Mouse (Mus musculus) stomach, embryonic 16.5 days (tissue): ENCODE results near the gene 4930426L09Rik. TPM values are rescaled to one million over a fixed set of nuclear protein-coding genes. Genes with fewer than 3 reads are reported as not detected.

ENCODE experiments used
- ATAC-seq: fragments of 200-750 bp; cut with Nextera tagmentation; 2 replicates; pipeline ENCODE4 v1.8.0; 2017; ENCODE audit warnings: moderate number of reproducible peaks, moderate TSS enrichment; ENCODE audit not compliant: insufficient read depth, low FRiP score
- H3K27ac ChIP-seq: fragments of 300-500 bp; sonication (generic); 2 replicates; pipeline ENCODE4 v1.5.1; 2014; ENCODE audit warnings: low read length
- H3K27me3 ChIP-seq: fragments of 300-500 bp; sonication (generic); 2 replicates; pipeline ENCODE4 v1.6.1; 2014; ENCODE audit warnings: low read length, control low read depth, mixed read lengths; ENCODE audit not compliant: control insufficient read depth, insufficient read depth
- H3K36me3 ChIP-seq: fragments of 300-500 bp; sonication (generic); 2 replicates; pipeline ENCODE4 v1.6.1; 2014; ENCODE audit warnings: low read length; ENCODE audit not compliant: control insufficient read depth, insufficient read depth
- H3K4me1 ChIP-seq: fragments of 300-500 bp; sonication (generic); 2 replicates; pipeline ENCODE4 v1.6.1; 2014; ENCODE audit warnings: low read length, control low read depth, mixed read lengths; ENCODE audit not compliant: control insufficient read depth, insufficient read depth
- H3K4me2 ChIP-seq: fragments of 300-500 bp; sonication (generic); 2 replicates; pipeline ENCODE4 v1.6.1; 2014; ENCODE audit warnings: low read depth, low read length, mixed read lengths
- H3K4me3 ChIP-seq: fragments of 300-500 bp; sonication (generic); replicated peaks from 2 replicates; pipeline ENCODE4 v1.5.1; 2014; ENCODE audit warnings: mild to moderate bottlenecking, low read length
- H3K9ac ChIP-seq: fragments of 300-500 bp; sonication (generic); 2 replicates; pipeline ENCODE4 v1.6.1; 2014; ENCODE audit warnings: low read length
- H3K9me3 ChIP-seq: fragments of 300-500 bp; sonication (generic); replicated peaks from 2 replicates; pipeline ENCODE4 v1.6.1; 2016; ENCODE audit warnings: low read length, control low read depth; ENCODE audit not compliant: control insufficient read depth
- WGBS: fragments of 180-500 bp; shearing (Covaris S2); extraction: QIAGEN DNeasy Blood & Tissue Kit; methylation state at CpG from one replicate; pipeline ENCODE4 v1.1.7; 2014; 5-methylcytosine and 5-hydroxymethylcytosine counted together
- polyA plus RNA-seq: library from polyadenylated mRNA; unstranded; fragments of >200 nt; fragmentation: Nextera tagmentation; extraction: Ambion mirVana; gene quantifications from 2 replicates; pipeline ENCODE4 v1.2.1, GENCODE M21; 2015

The 4930426L09Rik gene
- polyA plus RNA-seq, 1 experiment from 2014 or later, result 0.14 TPM

GRCm38 (mm10) chr2:18977201-18977805 lies 20.8 kb upstream of the 4930426L09Rik start:
- 81% methylated on average over 10 of the region's 10 CpGs for WGBS
- H3K27ac ChIP-seq, result no peak overlapping the region

GRCm38 (mm10) chr2:18979046-18979445 lies 19.1 kb upstream of the 4930426L09Rik start:
- no peak overlapping the region for H3K9ac ChIP-seq
- no peak overlapping the region for H3K4me3 ChIP-seq
- H3K27me3 ChIP-seq, result no peaks in the 10 kb centered on the region
- H3K9me3 ChIP-seq, result no peaks in the 10 kb centered on the region
- H3K4me2 ChIP-seq, result no peak overlapping the region
- ATAC-seq, result no peak
- no peaks in the 10 kb centered on the region for H3K36me3 ChIP-seq
- H3K4me1 ChIP-seq, result no peaks in the 10 kb centered on the region
- no peak overlapping the region for H3K27ac ChIP-seq
- WGBS, result 86% methylated on average over 4 of the region's 4 CpGs

More at GRCm38 (mm10) chr2:18977201-18977805, 20.8 kb upstream of the 4930426L09Rik start:
- Histone ChIP-seq H3K36me3 (0 out of 2 replicates have a peak, but pooled peaks cover 4% of the 10 kb centered on the region), H3K9ac (no peak overlapping the region), H3K9me3 (peaks cover 8% of the 10 kb centered on the region), H3K4me2 (no peak overlapping the region), H3K4me1 (no peaks in the 10 kb centered on the region), H3K4me3 (no peak overlapping the region), H3K27me3 (no peaks in the 10 kb centered on the region)
- no peak for ATAC-seq

- H3K27ac ChIP-seq, result no peak overlapping the region
- 76% methylated on average over 7 of the region's 7 CpGs for WGBS
- no peak overlapping the region for H3K9ac ChIP-seq
- H3K36me3 ChIP-seq, result no peaks in the 10 kb centered on the region
- H3K9me3 ChIP-seq, result no peaks in the 10 kb centered on the region
- H3K4me3 ChIP-seq, result no peak overlapping the region
- H3K27me3 ChIP-seq, result no peaks in the 10 kb centered on the region
- no peak overlapping the region for H3K4me2 ChIP-seq
- H3K4me1 ChIP-seq, result no peaks in the 10 kb centered on the region
- no peak for ATAC-seq
These were observed 18.5 kb upstream of the 4930426L09Rik start for GRCm38 (mm10) chr2:18979675-18980074.

DNA sequence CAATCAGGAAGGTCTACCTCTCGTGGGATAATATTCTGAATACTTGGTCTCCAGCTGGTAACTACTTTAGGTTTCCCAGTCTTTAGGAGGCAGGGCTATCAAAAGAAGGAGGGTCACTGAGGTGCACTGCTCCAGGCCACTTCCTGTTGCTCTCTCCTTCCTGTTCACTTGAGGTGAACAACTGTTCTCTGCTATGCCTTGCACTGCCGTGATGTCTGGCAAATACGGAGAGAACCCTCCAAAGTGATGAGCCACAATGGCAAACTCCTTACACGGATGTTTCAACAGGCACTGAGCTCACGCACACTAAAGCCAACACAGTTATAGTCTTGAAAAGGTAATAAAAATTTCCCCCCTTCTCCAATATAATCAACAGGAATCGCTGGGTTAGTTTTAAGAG lies 15.6 kb upstream of the 4930426L09Rik start:
- 75% methylated on average over 6 of the region's 6 CpGs for WGBS

DNA sequence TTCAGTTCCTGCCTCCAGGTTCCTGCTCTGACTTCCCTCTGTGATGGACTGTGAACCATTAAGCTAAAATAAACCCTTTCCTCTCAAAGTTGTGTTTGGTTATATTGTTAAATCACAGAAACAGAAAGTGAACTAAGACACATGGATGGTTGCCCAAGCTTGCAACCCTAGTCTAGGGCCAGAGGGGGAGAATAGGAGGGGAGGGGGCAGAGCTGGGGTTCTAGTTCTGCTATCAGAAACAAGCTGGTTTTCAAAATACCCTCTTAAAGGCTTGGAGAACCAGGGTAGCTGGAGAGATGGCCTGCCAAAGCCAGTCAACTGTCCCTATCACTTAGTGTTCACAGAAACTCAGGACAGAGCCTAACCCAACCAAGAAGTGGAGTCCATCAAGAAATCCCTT lies 14.6 kb upstream of the 4930426L09Rik start:
- H3K9ac ChIP-seq, result no peak overlapping the region
- H3K4me1 ChIP-seq, result no peaks in the 10 kb centered on the region
- no peak overlapping the region for H3K27ac ChIP-seq
- no peak overlapping the region for H3K4me2 ChIP-seq
- no peaks in the 10 kb centered on the region for H3K27me3 ChIP-seq
- no peaks in the 10 kb centered on the region for H3K36me3 ChIP-seq
- no peak for ATAC-seq
- no peaks in the 10 kb centered on the region for H3K9me3 ChIP-seq
- no peak overlapping the region for H3K4me3 ChIP-seq

More for the DNA sequence above, 15.6 kb upstream of the 4930426L09Rik start:
- no peaks in the 10 kb centered on the region for H3K4me1 ChIP-seq
- no peak for ATAC-seq
- no peak overlapping the region for H3K27ac ChIP-seq
- no peak overlapping the region for H3K4me3 ChIP-seq
- H3K9me3 ChIP-seq, result no peaks in the 10 kb centered on the region
- no peak overlapping the region for H3K9ac ChIP-seq
- no peaks in the 10 kb centered on the region for H3K36me3 ChIP-seq
- H3K4me2 ChIP-seq, result no peak overlapping the region
- H3K27me3 ChIP-seq, result no peaks in the 10 kb centered on the region

DNA sequence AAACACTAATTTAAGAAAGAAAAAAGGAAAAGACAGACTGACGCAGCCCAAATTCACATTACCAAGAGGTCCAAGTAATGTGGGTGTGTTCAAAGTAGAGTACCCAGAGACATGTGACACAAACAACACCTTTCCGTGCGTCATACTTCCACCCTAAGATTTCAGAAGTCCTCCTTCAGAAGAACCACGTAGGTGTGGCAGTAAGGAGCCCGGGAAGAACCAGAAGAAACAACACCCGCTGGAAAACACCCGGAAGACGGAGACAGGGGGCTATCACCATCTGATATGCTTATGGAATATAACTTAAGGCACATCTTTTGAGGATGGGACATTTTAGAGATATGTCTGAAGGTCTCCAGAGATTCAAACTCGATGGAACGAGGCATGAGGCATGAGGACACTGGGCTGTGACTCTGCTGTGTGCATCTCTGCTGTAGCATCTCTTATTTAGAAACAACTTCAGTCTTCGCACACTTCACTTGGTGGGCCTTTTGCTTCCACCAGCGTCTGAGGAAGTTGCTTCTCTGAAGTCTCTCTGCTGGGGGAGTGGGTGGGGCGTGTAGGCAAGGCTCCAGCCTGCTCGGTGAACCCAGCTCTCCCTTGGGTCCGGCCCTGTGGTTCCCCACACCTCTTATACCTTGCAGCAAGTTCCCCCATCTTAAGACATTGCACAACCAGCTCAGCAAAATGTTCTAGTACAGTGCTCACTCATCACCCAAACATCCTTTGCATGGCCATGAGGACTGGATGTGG lies 13.9 kb upstream of the 4930426L09Rik start:
- no peak overlapping the region for H3K4me2 ChIP-seq
- no peak overlapping the region for H3K4me3 ChIP-seq
- H3K9me3 ChIP-seq, result no peaks in the 10 kb centered on the region
- no peak overlapping the region for H3K9ac ChIP-seq
- no peaks in the 10 kb centered on the region for H3K27me3 ChIP-seq
- no peaks in the 10 kb centered on the region for H3K4me1 ChIP-seq
- no peak for ATAC-seq
- H3K36me3 ChIP-seq, result no peaks in the 10 kb centered on the region
- WGBS, result 86% methylated on average over 15 of the region's 15 CpGs
- H3K27ac ChIP-seq, result no peak overlapping the region

GRCm38 (mm10) chr2:18985506-18985905 lies 12.6 kb upstream of the 4930426L09Rik start:
- Histone ChIP-seq H3K4me2 (no peak overlapping the region), H3K9me3 (no peaks in the 10 kb centered on the region), H3K9ac (no peak overlapping the region), H3K27ac (no peak overlapping the region), H3K36me3 (no peaks in the 10 kb centered on the region), H3K4me1 (no peaks in the 10 kb centered on the region), H3K27me3 (no peaks in the 10 kb centered on the region), H3K4me3 (no peak overlapping the region)
- no peak for ATAC-seq
- 85% methylated on average over 3 of the region's 3 CpGs for WGBS

DNA sequence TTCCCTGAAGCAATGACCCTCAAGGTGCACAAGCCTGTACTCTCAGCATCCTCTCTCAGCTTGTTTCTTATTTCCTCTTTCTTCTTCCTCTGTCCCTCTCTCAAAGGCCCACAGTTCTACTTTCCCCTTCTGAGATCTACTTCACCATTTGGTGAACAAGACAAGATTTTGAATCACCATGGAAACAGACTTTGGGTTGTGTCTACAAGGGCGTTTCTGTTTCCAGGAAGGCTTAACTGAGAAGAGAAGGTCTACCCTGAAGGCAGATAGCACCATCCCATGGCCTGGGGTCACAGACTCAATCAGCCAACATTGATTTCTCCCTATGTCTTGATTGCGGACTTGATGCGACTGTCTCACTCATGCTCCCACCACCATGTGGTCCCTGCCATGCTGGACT lies 9.3 kb upstream of the 4930426L09Rik start:
- Histone ChIP-seq H3K36me3 (no peaks in the 10 kb centered on the region), H3K9me3 (0 out of 2 replicates have a peak, but pooled peaks cover 8% of the 10 kb centered on the region), H3K4me1 (0 out of 2 replicates have a peak, but pooled peaks cover 2% of the 10 kb centered on the region), H3K4me2 (no peak overlapping the region), H3K9ac (no peak overlapping the region), H3K27ac (no peak overlapping the region), H3K4me3 (no peak overlapping the region), H3K27me3 (no peaks in the 10 kb centered on the region)
- 86% methylated on average over 3 of the region's 3 CpGs for whole genome bisulfite sequencing
- no peak for ATAC-seq
